Mouse (Mus musculus): ENCODE results near the gene Olfr482. TPM values are rescaled to one million over a fixed set of nuclear protein-coding genes. Genes with fewer than 3 reads are reported as not detected.

The Olfr482 gene
- not detected in 2 replicates for polyA plus RNA-seq (2014; fragmentation: Nextera tagmentation; extraction: Ambion mirVana)

GRCm38 (mm10) chr7:108097486-108097885, at the start of gene Olfr482:
Gene Olfr482, minus strand, starts transcription at chr7:108097586.
- DNase-seq, result no peak
- no peaks in the 10 kb centered on the region for H3K36me3 ChIP-seq (ENCODE audit: control insufficient read depth, insufficient read depth, low read length)
- no peak within 1 kb of the TSS for H3K4me3 ChIP-seq (replicated peaks; ENCODE audit: low read depth, low read length)
- 86% methylated on average over 1 of the region's 1 CpGs for WGBS
- H3K27me3 ChIP-seq (ENCODE audit: control insufficient read depth, insufficient read depth, low read length), result no peaks in the 10 kb centered on the region
- no peaks in the 10 kb centered on the region for H3K4me1 ChIP-seq (ENCODE audit: control insufficient read depth, insufficient read depth, low read length)
- no peaks in the 10 kb centered on the region for H3K9me3 ChIP-seq (ENCODE audit: control insufficient read depth, low read length)
- H3K9ac ChIP-seq (replicated peaks; ENCODE audit: low read length), result no peak within 1 kb of the TSS
- no peak within 1 kb of the TSS for H3K4me2 ChIP-seq (ENCODE audit: low read length)
- no peak within 1 kb of the TSS for H3K27ac ChIP-seq (replicated peaks; ENCODE audit: low read depth, low read length)
- ATAC-seq (ENCODE audit: low FRiP score, low TSS enrichment), result no peak

- H3K9me3 ChIP-seq (ENCODE audit: control insufficient read depth, low read length), result no peaks in the 10 kb centered on the region
- H3K9ac ChIP-seq (replicated peaks; ENCODE audit: low read length), result no peak within 1 kb of the TSS
- DNase-seq (no peak), ATAC-seq (ENCODE audit: low FRiP score, low TSS enrichment) (no peak)
- no peak within 1 kb of the TSS for H3K4me3 ChIP-seq (replicated peaks; ENCODE audit: low read depth, low read length)
- no peak within 1 kb of the TSS for H3K4me2 ChIP-seq (ENCODE audit: low read length)
- no peaks in the 10 kb centered on the region for H3K27me3 ChIP-seq (ENCODE audit: control insufficient read depth, insufficient read depth, low read length)
- no peak within 1 kb of the TSS for H3K27ac ChIP-seq (replicated peaks; ENCODE audit: low read depth, low read length)
- no peaks in the 10 kb centered on the region for H3K4me1 ChIP-seq (ENCODE audit: control insufficient read depth, insufficient read depth, low read length)
- H3K36me3 ChIP-seq (ENCODE audit: control insufficient read depth, insufficient read depth, low read length), result no peaks in the 10 kb centered on the region
These were observed 30.0 kb upstream of the Olfr482 start, which contains the start of gene Olfr484 for GRCm38 (mm10) chr7:108127349-108127748. Gene Olfr484, minus strand, starts transcription at chr7:108127449.

GRCm38 (mm10) chr7:108121416-108121815, 24.0 kb upstream of the Olfr482 start:
- ATAC-seq (ENCODE audit: low FRiP score, low TSS enrichment) (no peak), DNase-seq (no peak)
- Histone ChIP-seq H3K27ac (replicated peaks; ENCODE audit: low read depth, low read length) (no peak overlapping the region), H3K36me3 (ENCODE audit: control insufficient read depth, insufficient read depth, low read length) (no peaks in the 10 kb centered on the region), H3K9me3 (ENCODE audit: control insufficient read depth, low read length) (no peaks in the 10 kb centered on the region), H3K4me3 (replicated peaks; ENCODE audit: low read depth, low read length) (no peak overlapping the region), H3K4me2 (ENCODE audit: low read length) (no peak overlapping the region), H3K27me3 (ENCODE audit: control insufficient read depth, insufficient read depth, low read length) (no peaks in the 10 kb centered on the region), H3K9ac (replicated peaks; ENCODE audit: low read length) (no peak overlapping the region), H3K4me1 (ENCODE audit: control insufficient read depth, insufficient read depth, low read length) (no peaks in the 10 kb centered on the region)
- 69% methylated on average over 1 of the region's 1 CpGs for WGBS

- DNase-seq (no peak), ATAC-seq (ENCODE audit: low FRiP score, low TSS enrichment) (no peak)
These were observed 23.3 kb upstream of the Olfr482 start for GRCm38 (mm10) chr7:108120681-108121080.

GRCm38 (mm10) chr7:108100549-108100948, 3.2 kb upstream of the Olfr482 start, which contains the start of gene Olfr483:
Gene Olfr483, plus strand, starts transcription at chr7:108100849.
- WGBS, result 90% methylated on average over 1 of the region's 1 CpGs
- Histone ChIP-seq H3K9me3 (ENCODE audit: control insufficient read depth, low read length) (no peaks in the 10 kb centered on the region), H3K27me3 (ENCODE audit: control insufficient read depth, insufficient read depth, low read length) (no peaks in the 10 kb centered on the region), H3K4me1 (ENCODE audit: control insufficient read depth, insufficient read depth, low read length) (no peaks in the 10 kb centered on the region), H3K4me3 (replicated peaks; ENCODE audit: low read depth, low read length) (no peak within 1 kb of the TSS), H3K4me2 (ENCODE audit: low read length) (no peak within 1 kb of the TSS), H3K27ac (replicated peaks; ENCODE audit: low read depth, low read length) (no peak within 1 kb of the TSS), H3K9ac (replicated peaks; ENCODE audit: low read length) (no peak within 1 kb of the TSS), H3K36me3 (ENCODE audit: control insufficient read depth, insufficient read depth, low read length) (no peaks in the 10 kb centered on the region)
- ATAC-seq (ENCODE audit: low FRiP score, low TSS enrichment), result no peak
- no peak for DNase-seq

More at GRCm38 (mm10) chr7:108120681-108121080, 23.3 kb upstream of the Olfr482 start:
- Histone ChIP-seq H3K27me3 (ENCODE audit: control insufficient read depth, insufficient read depth, low read length) (no peaks in the 10 kb centered on the region), H3K9ac (replicated peaks; ENCODE audit: low read length) (no peak overlapping the region), H3K4me1 (ENCODE audit: control insufficient read depth, insufficient read depth, low read length) (no peaks in the 10 kb centered on the region), H3K4me3 (replicated peaks; ENCODE audit: low read depth, low read length) (no peak overlapping the region), H3K4me2 (ENCODE audit: low read length) (no peak overlapping the region), H3K27ac (replicated peaks; ENCODE audit: low read depth, low read length) (no peak overlapping the region), H3K36me3 (ENCODE audit: control insufficient read depth, insufficient read depth, low read length) (no peaks in the 10 kb centered on the region), H3K9me3 (ENCODE audit: control insufficient read depth, low read length) (no peaks in the 10 kb centered on the region)
- WGBS, result 19% methylated on average over 1 of the region's 1 CpGs

GRCm38 (mm10) chr7:108079555-108079954, 17.8 kb downstream of the Olfr482 start, which contains the start of gene Olfr481:
Gene Olfr481, plus strand, starts transcription at chr7:108079855.
- no peaks in the 10 kb centered on the region for H3K36me3 ChIP-seq (ENCODE audit: control insufficient read depth, insufficient read depth, low read length)
- H3K27ac ChIP-seq (replicated peaks; ENCODE audit: low read depth, low read length), result no peak within 1 kb of the TSS
- DNase-seq (no peak), ATAC-seq (ENCODE audit: low FRiP score, low TSS enrichment) (no peak)
- no peaks in the 10 kb centered on the region for H3K4me1 ChIP-seq (ENCODE audit: control insufficient read depth, insufficient read depth, low read length)
- no peak within 1 kb of the TSS for H3K9ac ChIP-seq (replicated peaks; ENCODE audit: low read length)
- no peaks in the 10 kb centered on the region for H3K9me3 ChIP-seq (ENCODE audit: control insufficient read depth, low read length)
- H3K27me3 ChIP-seq (ENCODE audit: control insufficient read depth, insufficient read depth, low read length), result no peaks in the 10 kb centered on the region
- no peak within 1 kb of the TSS for H3K4me2 ChIP-seq (ENCODE audit: low read length)
- no peak within 1 kb of the TSS for H3K4me3 ChIP-seq (replicated peaks; ENCODE audit: low read depth, low read length)

GRCm38 (mm10) chr7:108067246-108067645, 30.1 kb downstream of the Olfr482 start, which contains the start of gene Olfr480:
Gene Olfr480, minus strand, starts transcription at chr7:108067346.
- Histone ChIP-seq H3K36me3 (ENCODE audit: control insufficient read depth, insufficient read depth, low read length) (no peaks in the 10 kb centered on the region), H3K9me3 (ENCODE audit: control insufficient read depth, low read length) (no peaks in the 10 kb centered on the region), H3K4me3 (replicated peaks; ENCODE audit: low read depth, low read length) (no peak within 1 kb of the TSS), H3K4me1 (ENCODE audit: control insufficient read depth, insufficient read depth, low read length) (no peaks in the 10 kb centered on the region), H3K9ac (replicated peaks; ENCODE audit: low read length) (no peak within 1 kb of the TSS), H3K27ac (replicated peaks; ENCODE audit: low read depth, low read length) (no peak within 1 kb of the TSS), H3K4me2 (ENCODE audit: low read length) (no peak within 1 kb of the TSS), H3K27me3 (ENCODE audit: control insufficient read depth, insufficient read depth, low read length) (no peaks in the 10 kb centered on the region)
- DNase-seq (no peak), ATAC-seq (ENCODE audit: low FRiP score, low TSS enrichment) (no peak)
- WGBS, result 89% methylated on average over 1 of the region's 1 CpGs

- Histone ChIP-seq H3K27ac (replicated peaks; ENCODE audit: low read depth, low read length) (no peak within 1 kb of the TSS), H3K9me3 (ENCODE audit: control insufficient read depth, low read length) (no peaks in the 10 kb centered on the region), H3K36me3 (ENCODE audit: control insufficient read depth, insufficient read depth, low read length) (no peaks in the 10 kb centered on the region), H3K4me3 (replicated peaks; ENCODE audit: low read depth, low read length) (no peak within 1 kb of the TSS), H3K4me2 (ENCODE audit: low read length) (no peak within 1 kb of the TSS), H3K9ac (replicated peaks; ENCODE audit: low read length) (no peak within 1 kb of the TSS), H3K4me1 (ENCODE audit: control insufficient read depth, insufficient read depth, low read length) (no peaks in the 10 kb centered on the region), H3K27me3 (ENCODE audit: control insufficient read depth, insufficient read depth, low read length) (no peaks in the 10 kb centered on the region)
- DNase-seq (no peak), ATAC-seq (ENCODE audit: low FRiP score, low TSS enrichment) (no peak)
- 92% methylated on average over 2 of the region's 2 CpGs for WGBS
These were observed 47.0 kb downstream of the Olfr482 start, which contains the start of gene Olfr479 for GRCm38 (mm10) chr7:108050393-108050792. Gene Olfr479, plus strand, starts transcription at chr7:108050693.
